Mouse (Mus musculus): ENCODE data around the gene 1700012B07Rik. TPM values are rescaled to one million over a fixed set of nuclear protein-coding genes. Genes with fewer than 3 reads are reported as not detected.

The 1700012B07Rik gene
- total and polyA plus RNA-seq, 3 experiments: not detected

GRCm38 (mm10) chr11:109822280-109822679 is 5.6 kb downstream of the 1700012B07Rik start:
- no peaks in the 10 kb centered on the region for H3K79me2 ChIP-seq (ENCODE audit: control insufficient read depth, insufficient read depth, low read length, poor library complexity)
- H3K27ac ChIP-seq (ENCODE audit: control insufficient read depth, low read depth, low read length): no peak overlapping the region
- no peak for TF ChIP-seq EP300 (IDR thresholded peaks at IDR 0.05; ENCODE audit: low read depth in 1 of 2, low read length in 2 of 2)
- no peak for TF ChIP-seq TAL1 (IDR thresholded peaks at IDR 0.05; ENCODE audit: low read length)
- TF ChIP-seq CHD2 (IDR thresholded peaks at IDR 0.05; ENCODE audit: low read length): no peak
- TF ChIP-seq MYB (IDR thresholded peaks at IDR 0.05; ENCODE audit: low read depth, low read length): no peak
- peaks cover 0 to 4% of the 10 kb centered on the region in 2 experiments; a peak in 1 of 4 replicates for H3K27me3 ChIP-seq (ENCODE audit: control insufficient read depth in 1 of 2, insufficient read depth in 2 of 2, low read length in 2 of 2)
- H3K4me1 ChIP-seq (ENCODE audit: control insufficient read depth in 1 of 2, insufficient read depth in 2 of 2, low read length in 2 of 2): no peaks in the 10 kb centered on the region
- H3K4me3 ChIP-seq (ENCODE audit: control insufficient read depth in 1 of 2, insufficient read depth in 1 of 2, low read depth in 2 of 2, low read length in 2 of 2): no peak overlapping the region
- H3K9ac ChIP-seq (ENCODE audit: control insufficient read depth, low read depth, low read length, poor library complexity, severe bottlenecking): no peak overlapping the region
- DNase-seq (ENCODE audit: low read depth, low spot score): no peak
- H3K36me3 ChIP-seq (ENCODE audit: control insufficient read depth in 1 of 2, insufficient read depth in 2 of 2, low read length in 2 of 2): no peaks in the 10 kb centered on the region
- H3K9me3 ChIP-seq (replicated peaks; ENCODE audit: insufficient read depth, low read length): no peaks in the 10 kb centered on the region

GRCm38 (mm10) chr11:109817405-109817804 is 10.4 kb downstream of the 1700012B07Rik start:
- no peak overlapping the region for H3K4me3 ChIP-seq (ENCODE audit: control insufficient read depth in 1 of 2, insufficient read depth in 1 of 2, low read depth in 2 of 2, low read length in 2 of 2)
- no peak overlapping the region for H3K27ac ChIP-seq (ENCODE audit: control insufficient read depth, low read depth, low read length)
- H3K79me2 ChIP-seq (ENCODE audit: control insufficient read depth, insufficient read depth, low read length, poor library complexity): no peaks in the 10 kb centered on the region
- H3K4me1 ChIP-seq (ENCODE audit: control insufficient read depth in 1 of 2, insufficient read depth in 2 of 2, low read length in 2 of 2): no peaks in the 10 kb centered on the region
- no peaks in the 10 kb centered on the region for H3K36me3 ChIP-seq (ENCODE audit: control insufficient read depth in 1 of 2, insufficient read depth in 2 of 2, low read length in 2 of 2)
- no peaks in the 10 kb centered on the region for H3K27me3 ChIP-seq (ENCODE audit: control insufficient read depth in 1 of 2, insufficient read depth in 2 of 2, low read length in 2 of 2)
- no peak overlapping the region for H3K9ac ChIP-seq (ENCODE audit: control insufficient read depth, low read depth, low read length, poor library complexity, severe bottlenecking)
- no peak for TF ChIP-seq MAX (IDR thresholded peaks at IDR 0.05; ENCODE audit: low read length)
- no peak for TF ChIP-seq CTCF (IDR thresholded peaks at IDR 0.05 in 2 of 3, conservative IDR thresholded peaks at IDR 0.05 in 1 of 3; ENCODE audit: control insufficient read depth in 1 of 3, insufficient read depth in 1 of 3, low read depth in 2 of 3, low read length in 3 of 3, poor library complexity in 1 of 3, severe bottlenecking in 1 of 3)
- no peak for TF ChIP-seq MAZ (IDR thresholded peaks at IDR 0.05; ENCODE audit: low read depth, low read length)
- DNase-seq (ENCODE audit: low read depth, low spot score): no peak
- no peaks in the 10 kb centered on the region for H3K9me3 ChIP-seq (replicated peaks; ENCODE audit: insufficient read depth, low read length)

GRCm38 (mm10) chr11:109816911-109817310 is 10.9 kb downstream of the 1700012B07Rik start:
- Histone ChIP-seq H3K27ac (ENCODE audit: control insufficient read depth, low read depth, low read length) (no peak overlapping the region), H3K9me3 (replicated peaks; ENCODE audit: insufficient read depth, low read length) (no peaks in the 10 kb centered on the region), H3K4me3 (ENCODE audit: control insufficient read depth in 1 of 2, insufficient read depth in 1 of 2, low read depth in 2 of 2, low read length in 2 of 2) (no peak overlapping the region), H3K4me1 (ENCODE audit: control insufficient read depth in 1 of 2, insufficient read depth in 2 of 2, low read length in 2 of 2) (no peaks in the 10 kb centered on the region), H3K79me2 (ENCODE audit: control insufficient read depth, insufficient read depth, low read length, poor library complexity) (no peaks in the 10 kb centered on the region), H3K27me3 (ENCODE audit: control insufficient read depth in 1 of 2, insufficient read depth in 2 of 2, low read length in 2 of 2) (no peaks in the 10 kb centered on the region), H3K9ac (ENCODE audit: control insufficient read depth, low read depth, low read length, poor library complexity, severe bottlenecking) (no peak overlapping the region), H3K36me3 (ENCODE audit: control insufficient read depth in 1 of 2, insufficient read depth in 2 of 2, low read length in 2 of 2) (no peaks in the 10 kb centered on the region)
- no peak for DNase-seq (ENCODE audit: low read depth, low spot score)
- TF ChIP-seq USF2 (IDR thresholded peaks at IDR 0.05; ENCODE audit: borderline replicate concordance in 1 of 2, insufficient read depth in 1 of 2, low read depth in 1 of 2, low read length in 2 of 2) (no peak), USF1 (IDR thresholded peaks at IDR 0.05; ENCODE audit: low read depth, low read length) (no peak), CHD2 (IDR thresholded peaks at IDR 0.05; ENCODE audit: low read length) (no peak), GATA1 (IDR thresholded peaks at IDR 0.05; ENCODE audit: low read depth, low read length) (no peak), RCOR1 (IDR thresholded peaks at IDR 0.05; ENCODE audit: low read depth, low read length) (no peak), TCF12 (IDR thresholded peaks at IDR 0.05; ENCODE audit: low read depth, low read length) (no peak), ELF1 (IDR thresholded peaks at IDR 0.05; ENCODE audit: low read depth, low read length) (no peak), UBTF (IDR thresholded peaks at IDR 0.05; ENCODE audit: borderline replicate concordance, insufficient read depth, low read depth, low read length) (no peak), CTCF (IDR thresholded peaks at IDR 0.05 in 2 of 3, conservative IDR thresholded peaks at IDR 0.05 in 1 of 3; ENCODE audit: control insufficient read depth in 1 of 3, insufficient read depth in 1 of 3, low read depth in 2 of 3, low read length in 3 of 3, poor library complexity in 1 of 3, severe bottlenecking in 1 of 3) (no peak), TBP (IDR thresholded peaks at IDR 0.05; ENCODE audit: low read depth, low read length) (no peak), SMC3 (IDR thresholded peaks at IDR 0.05; ENCODE audit: low read depth, low read length) (no peak), POLR2AphosphoS2 (IDR thresholded peaks at IDR 0.05; ENCODE audit: low read length) (no peak), BHLHE40 (IDR thresholded peaks at IDR 0.05; ENCODE audit: borderline replicate concordance, low read depth, low read length) (no peak), MEF2A (IDR thresholded peaks at IDR 0.05; ENCODE audit: extremely low read depth, insufficient replicate concordance, low read depth, low read length, poor library complexity, severe bottlenecking) (no peak), NELFE (IDR thresholded peaks at IDR 0.05; ENCODE audit: low read depth, low read length) (no peak), ZC3H11A (IDR thresholded peaks at IDR 0.05; ENCODE audit: low read depth, low read length) (no peak), RAD21 (IDR thresholded peaks at IDR 0.05; ENCODE audit: low read depth, low read length) (no peak)
